Mouse (Mus musculus): ENCODE data around the gene Ren1. TPM values are rescaled to one million over a fixed set of nuclear protein-coding genes. Genes with fewer than 3 reads are reported as not detected.

The Ren1 gene
- polyA plus RNA-seq, 1 experiment, result 3.3 TPM

GRCm38 (mm10) chr1:133364022-133364630, 13.8 kb downstream of the Ren1 start:
- TF ChIP-seq CTCF (IDR thresholded peaks at IDR 0.05; ENCODE audit: extremely low read depth, insufficient read length, insufficient replicate concordance, low read depth, low read length) (no peak), POLR2A (IDR thresholded peaks at IDR 0.05; ENCODE audit: low read depth, low read length) (no peak)
- Histone ChIP-seq H3K27ac (ENCODE audit: insufficient read depth, low read depth, low read length) (no peak overlapping the region), H3K27me3 (ENCODE audit: control insufficient read depth, insufficient read depth, low read length) (peaks cover 12% of the 10 kb centered on the region), H3K36me3 (ENCODE audit: control insufficient read depth, insufficient read depth, low read length) (no peaks in the 10 kb centered on the region), H3K4me1 (ENCODE audit: control insufficient read depth, insufficient read depth, insufficient read length, low read length) (peaks cover 12% of the 10 kb centered on the region), H3K4me3 (ENCODE audit: low read depth, low read length) (peak overlapping the region; percentile 74)
- 7% methylated on average over 27 of the region's 27 CpGs for WGBS

GRCm38 (mm10) chr1:133364890-133365289, 14.6 kb downstream of the Ren1 start:
- H3K4me1 ChIP-seq (ENCODE audit: control insufficient read depth, insufficient read depth, insufficient read length, low read length), result peaks cover 13% of the 10 kb centered on the region
- no peak overlapping the region for H3K27ac ChIP-seq (ENCODE audit: insufficient read depth, low read depth, low read length)
- 72% methylated on average over 2 of the region's 2 CpGs for WGBS
- no peak overlapping the region for H3K4me3 ChIP-seq (ENCODE audit: low read depth, low read length)
- TF ChIP-seq POLR2A (IDR thresholded peaks at IDR 0.05; ENCODE audit: low read depth, low read length) (no peak), CTCF (IDR thresholded peaks at IDR 0.05; ENCODE audit: extremely low read depth, insufficient read length, insufficient replicate concordance, low read depth, low read length) (no peak)
- no peaks in the 10 kb centered on the region for H3K36me3 ChIP-seq (ENCODE audit: control insufficient read depth, insufficient read depth, low read length)
- peaks cover 12% of the 10 kb centered on the region for H3K27me3 ChIP-seq (ENCODE audit: control insufficient read depth, insufficient read depth, low read length)

- 60% methylated on average over 10 of the region's 10 CpGs for WGBS
- Histone ChIP-seq H3K27ac (ENCODE audit: insufficient read depth, low read depth, low read length) (no peak overlapping the region), H3K4me3 (ENCODE audit: low read depth, low read length) (no peak overlapping the region), H3K36me3 (ENCODE audit: control insufficient read depth, insufficient read depth, low read length) (no peaks in the 10 kb centered on the region), H3K4me1 (ENCODE audit: control insufficient read depth, insufficient read depth, insufficient read length, low read length) (peaks cover 14% of the 10 kb centered on the region), H3K27me3 (ENCODE audit: control insufficient read depth, insufficient read depth, low read length) (peaks cover 12% of the 10 kb centered on the region)
- no peak for TF ChIP-seq CTCF (IDR thresholded peaks at IDR 0.05; ENCODE audit: extremely low read depth, insufficient read length, insufficient replicate concordance, low read depth, low read length)
- no peak for TF ChIP-seq POLR2A (IDR thresholded peaks at IDR 0.05; ENCODE audit: low read depth, low read length)
Observed at GRCm38 (mm10) chr1:133366951-133367605, 16.8 kb downstream of the Ren1 start.

GRCm38 (mm10) chr1:133367606-133368488, 17.5 kb downstream of the Ren1 start:
- WGBS, result 45% methylated on average over 11 of the region's 11 CpGs
- H3K4me1 ChIP-seq (ENCODE audit: control insufficient read depth, insufficient read depth, insufficient read length, low read length), result peaks cover 14% of the 10 kb centered on the region
- no peaks in the 10 kb centered on the region for H3K36me3 ChIP-seq (ENCODE audit: control insufficient read depth, insufficient read depth, low read length)
- H3K27me3 ChIP-seq (ENCODE audit: control insufficient read depth, insufficient read depth, low read length), result peaks cover 12% of the 10 kb centered on the region
- no peak for TF ChIP-seq CTCF (IDR thresholded peaks at IDR 0.05; ENCODE audit: extremely low read depth, insufficient read length, insufficient replicate concordance, low read depth, low read length)
- TF ChIP-seq POLR2A (IDR thresholded peaks at IDR 0.05; ENCODE audit: low read depth, low read length), result no peak
- no peak overlapping the region for H3K4me3 ChIP-seq (ENCODE audit: low read depth, low read length)
- no peak overlapping the region for H3K27ac ChIP-seq (ENCODE audit: insufficient read depth, low read depth, low read length)

GRCm38 (mm10) chr1:133368644-133369043, 18.3 kb downstream of the Ren1 start:
- no peaks in the 10 kb centered on the region for H3K36me3 ChIP-seq (ENCODE audit: control insufficient read depth, insufficient read depth, low read length)
- TF ChIP-seq CTCF (IDR thresholded peaks at IDR 0.05; ENCODE audit: extremely low read depth, insufficient read length, insufficient replicate concordance, low read depth, low read length) (no peak), POLR2A (IDR thresholded peaks at IDR 0.05; ENCODE audit: low read depth, low read length) (no peak)
- H3K4me3 ChIP-seq (ENCODE audit: low read depth, low read length), result no peak overlapping the region
- no peak overlapping the region for H3K27ac ChIP-seq (ENCODE audit: insufficient read depth, low read depth, low read length)
- peaks cover 10% of the 10 kb centered on the region for H3K4me1 ChIP-seq (ENCODE audit: control insufficient read depth, insufficient read depth, insufficient read length, low read length)
- 87% methylated on average over 10 of the region's 10 CpGs for WGBS
- H3K27me3 ChIP-seq (ENCODE audit: control insufficient read depth, insufficient read depth, low read length), result peaks cover 10% of the 10 kb centered on the region

GRCm38 (mm10) chr1:133370352-133370751, 20.0 kb downstream of the Ren1 start:
- no peak overlapping the region for H3K27ac ChIP-seq (ENCODE audit: insufficient read depth, low read depth, low read length)
- H3K27me3 ChIP-seq (ENCODE audit: control insufficient read depth, insufficient read depth, low read length), result no peaks in the 10 kb centered on the region
- TF ChIP-seq POLR2A (IDR thresholded peaks at IDR 0.05; ENCODE audit: low read depth, low read length), result no peak
- no peak for TF ChIP-seq CTCF (IDR thresholded peaks at IDR 0.05; ENCODE audit: extremely low read depth, insufficient read length, insufficient replicate concordance, low read depth, low read length)
- WGBS, result 51% methylated on average over 4 of the region's 4 CpGs
- H3K4me3 ChIP-seq (ENCODE audit: low read depth, low read length), result no peak overlapping the region
- no peaks in the 10 kb centered on the region for H3K36me3 ChIP-seq (ENCODE audit: control insufficient read depth, insufficient read depth, low read length)
- H3K4me1 ChIP-seq (ENCODE audit: control insufficient read depth, insufficient read depth, insufficient read length, low read length), result peaks cover 5% of the 10 kb centered on the region; the same call in 1 of the 2 replicates

- no peaks in the 10 kb centered on the region for H3K27me3 ChIP-seq (ENCODE audit: control insufficient read depth, insufficient read depth, low read length)
- no peak overlapping the region for H3K27ac ChIP-seq (ENCODE audit: insufficient read depth, low read depth, low read length)
- no peak for TF ChIP-seq CTCF (IDR thresholded peaks at IDR 0.05; ENCODE audit: extremely low read depth, insufficient read length, insufficient replicate concordance, low read depth, low read length)
- no peak for TF ChIP-seq POLR2A (IDR thresholded peaks at IDR 0.05; ENCODE audit: low read depth, low read length)
- H3K4me1 ChIP-seq (ENCODE audit: control insufficient read depth, insufficient read depth, insufficient read length, low read length), result peaks cover 14% of the 10 kb centered on the region
- H3K36me3 ChIP-seq (ENCODE audit: control insufficient read depth, insufficient read depth, low read length), result no peaks in the 10 kb centered on the region
- no peak overlapping the region for H3K4me3 ChIP-seq (ENCODE audit: low read depth, low read length)
- WGBS, result 84% methylated on average over 6 of the region's 6 CpGs
Observed at GRCm38 (mm10) chr1:133371431-133371830, 21.1 kb downstream of the Ren1 start.
